Mouse (Mus musculus): ENCODE results near the gene Fcgr4. TPM values are rescaled to one million over a fixed set of nuclear protein-coding genes. Genes with fewer than 3 reads are reported as not detected.

Gene Fcgr4
- 0.28 and 0.66 TPM in 2 replicates for polyA plus RNA-seq (2015; fragmentation: Nextera tagmentation; extraction: Ambion mirVana)

GRCm38 (mm10) chr1:171018737-171019136, at the start of gene Fcgr4:
Fcgr4 (plus strand) TSS chr1:171018920.

DNA sequence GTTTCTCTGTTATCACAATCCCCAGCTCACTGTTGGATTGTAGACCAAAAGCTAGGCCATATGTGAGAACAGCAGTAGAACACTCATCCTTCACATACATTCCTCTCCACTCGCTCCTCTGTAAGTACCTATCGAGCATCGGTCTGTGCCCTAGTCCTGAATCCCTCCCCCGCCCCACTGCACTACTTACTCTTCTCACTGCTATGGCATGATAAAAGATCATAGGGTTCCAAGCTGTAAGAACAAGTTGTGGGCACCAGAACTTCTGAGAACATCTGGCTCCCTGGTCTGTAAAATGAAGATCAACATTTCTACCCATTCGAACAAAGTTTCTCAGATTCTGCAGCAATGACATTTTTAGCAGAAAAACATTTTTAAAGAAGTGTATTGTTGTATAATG, 42.3 kb upstream of the Fcgr4 start, which contains the start of gene Fcgr2b:
TSS of gene Fcgr2b (minus strand) at position 101 of the 400 bp plus-strand sequence.

GRCm38 (mm10) chr1:171064491-171065242, 45.9 kb downstream of the Fcgr4 start, which contains the start of gene Fcgr3:
Fcgr3 (minus strand) TSS chr1:171064935.

Small RNA genes within 50 kb of the gene (microRNA-seq; reads per million reads assigned to microRNA genes)
- gene Gm27552 (not detected), gene Mir6546 (1.5 reads per million)

Other genes with a start within 250 kb of the Fcgr4 start
- 6.4 and 6.7 TPM in 2 replicates for gene Atf6, start 151.1 kb upstream of the Fcgr4 start, polyA plus RNA-seq (2015; fragmentation: Nextera tagmentation; extraction: Ambion mirVana)
- gene Gm26620, start 133.9 kb upstream of the Fcgr4 start, polyA plus RNA-seq (2015; fragmentation: Nextera tagmentation; extraction: Ambion mirVana): 1.1 and 1.5 TPM in 2 replicates
- gene Dusp12, start 133.4 kb upstream of the Fcgr4 start, polyA plus RNA-seq (2015; fragmentation: Nextera tagmentation; extraction: Ambion mirVana): 35.1 and 41.5 TPM in 2 replicates
- 2.1 and 2.8 TPM in 2 replicates for gene Fcrlb, start 106.0 kb upstream of the Fcgr4 start, polyA plus RNA-seq (2015; fragmentation: Nextera tagmentation; extraction: Ambion mirVana)
- gene Fcrla, start 91.3 kb upstream of the Fcgr4 start, polyA plus RNA-seq (2015; fragmentation: Nextera tagmentation; extraction: Ambion mirVana): 0.37 TPM in 1 of 2 replicates, not detected in the other
- gene Fcgr2b, start 42.4 kb upstream of the Fcgr4 start, polyA plus RNA-seq (2015; fragmentation: Nextera tagmentation; extraction: Ambion mirVana): 4.1 and 4.5 TPM in 2 replicates
- gene Fcgr3, start 46.0 kb downstream of the Fcgr4 start, polyA plus RNA-seq (2015; fragmentation: Nextera tagmentation; extraction: Ambion mirVana): 20.3 and 21.7 TPM in 2 replicates
- 6.6 and 6.9 TPM in 2 replicates for gene Cfap126, start 95.0 kb downstream of the Fcgr4 start, polyA plus RNA-seq (2015; fragmentation: Nextera tagmentation; extraction: Ambion mirVana)
- gene Sdhc, start 131.7 kb downstream of the Fcgr4 start, polyA plus RNA-seq (2015; fragmentation: Nextera tagmentation; extraction: Ambion mirVana): 300 and 349 TPM in 2 replicates
- gene Mpz, start 131.8 kb downstream of the Fcgr4 start, polyA plus RNA-seq (2015; fragmentation: Nextera tagmentation; extraction: Ambion mirVana): 97.3 and 99.7 TPM in 2 replicates
- gene Pcp4l1, start 177.3 kb downstream of the Fcgr4 start, polyA plus RNA-seq (2015; fragmentation: Nextera tagmentation; extraction: Ambion mirVana): 86.8 and 98.4 TPM in 2 replicates
- gene Nr1i3, start 195.1 kb downstream of the Fcgr4 start, polyA plus RNA-seq (2015; fragmentation: Nextera tagmentation; extraction: Ambion mirVana): 0.27 and 0.43 TPM in 2 replicates
- gene Tomm40l, start 203.6 kb downstream of the Fcgr4 start, polyA plus RNA-seq (2015; fragmentation: Nextera tagmentation; extraction: Ambion mirVana): 43.0 and 46.0 TPM in 2 replicates
- 9.6 and 16.3 TPM in 2 replicates for gene Apoa2, start 206.1 kb downstream of the Fcgr4 start, polyA plus RNA-seq (2015; fragmentation: Nextera tagmentation; extraction: Ambion mirVana)
- 44.9 and 51.8 TPM in 2 replicates for gene Fcer1g, start 215.4 kb downstream of the Fcgr4 start, polyA plus RNA-seq (2015; fragmentation: Nextera tagmentation; extraction: Ambion mirVana)
- 3.0 and 4.5 TPM in 2 replicates for gene Adamts4, start 231.5 kb downstream of the Fcgr4 start, polyA plus RNA-seq (2015; fragmentation: Nextera tagmentation; extraction: Ambion mirVana)
- gene Ndufs2, start 232.5 kb downstream of the Fcgr4 start, polyA plus RNA-seq (2015; fragmentation: Nextera tagmentation; extraction: Ambion mirVana): 292 and 295 TPM in 2 replicates

All from neural tube, postnatal 0 days (tissue).